Mouse (Mus musculus): ENCODE measurements around the gene Best1. TPM values are rescaled to one million over a fixed set of nuclear protein-coding genes. Genes with fewer than 3 reads are reported as not detected.
A peak's percentile ranks its signal among the peaks of the same experiment; 100 is the strongest.

Best1 gene
- polyA plus RNA-seq, 1 experiment from 2014 or later, result 0.24 TPM

- H3K9me3 ChIP-seq (ENCODE audit: control insufficient read depth, low read length), result no peaks in the 10 kb centered on the region
- no peak for ATAC-seq (ENCODE audit: insufficient number of reproducible peaks, insufficient read depth, low FRiP score, low read depth)
- 63% methylated on average over 13 of the region's 13 CpGs for whole genome bisulfite sequencing
- H3K27ac ChIP-seq (replicated peaks in 1 of 2; ENCODE audit: control insufficient read depth in 1 of 2, insufficient read depth in 1 of 2, low read depth in 2 of 2, low read length in 2 of 2), result peak overlapping the region in 1 of 2 experiments; percentile 88; a peak in 3 of 4 replicates
- H3K4me3 ChIP-seq (ENCODE audit: control insufficient read depth in 1 of 2, insufficient read depth in 1 of 2, low read depth in 1 of 2, low read length in 2 of 2), result no peak overlapping the region
- no peaks in the 10 kb centered on the region for H3K36me3 ChIP-seq (ENCODE audit: control insufficient read depth, insufficient read depth, low read length)
- peaks cover 31 to 51% of the 10 kb centered on the region in 2 experiments for H3K4me1 ChIP-seq (ENCODE audit: control insufficient read depth in 2 of 2, insufficient read depth in 2 of 2, low read length in 2 of 2)
- 0 out of 2 replicates have a peak overlapping the region, but pooled peaks have one; percentile 16 for H3K4me2 ChIP-seq (ENCODE audit: low read length)
- H3K27me3 ChIP-seq (ENCODE audit: control insufficient read depth, insufficient read depth, low read length), result no peaks in the 10 kb centered on the region
- peak overlapping the region; percentile 23; the same call in 1 of the 2 replicates for H3K9ac ChIP-seq (ENCODE audit: low read length)
Observed at GRCm38 (mm10) chr19:10014824-10015223, 13.4 kb upstream of the Best1 start.

GRCm38 (mm10) chr19:10013913-10014312, 12.5 kb upstream of the Best1 start:
- Histone ChIP-seq H3K27ac (replicated peaks in 1 of 2; ENCODE audit: control insufficient read depth in 1 of 2, insufficient read depth in 1 of 2, low read depth in 2 of 2, low read length in 2 of 2) (peak overlapping the region; percentile 88 to 90), H3K9ac (ENCODE audit: low read length) (no peak overlapping the region), H3K9me3 (ENCODE audit: control insufficient read depth, low read length) (no peaks in the 10 kb centered on the region), H3K27me3 (ENCODE audit: control insufficient read depth, insufficient read depth, low read length) (no peaks in the 10 kb centered on the region), H3K4me2 (ENCODE audit: low read length) (peak overlapping the region; percentile 20; the same call in 1 of the 2 replicates), H3K36me3 (ENCODE audit: control insufficient read depth, insufficient read depth, low read length) (no peaks in the 10 kb centered on the region), H3K4me3 (ENCODE audit: control insufficient read depth in 1 of 2, insufficient read depth in 1 of 2, low read depth in 1 of 2, low read length in 2 of 2) (no peak overlapping the region), H3K4me1 (ENCODE audit: control insufficient read depth in 2 of 2, insufficient read depth in 2 of 2, low read length in 2 of 2) (peaks cover 25 to 47% of the 10 kb centered on the region in 2 experiments)
- WGBS, result 13% methylated on average over 5 of the region's 5 CpGs
- ATAC-seq (ENCODE audit: insufficient number of reproducible peaks, insufficient read depth, low FRiP score, low read depth), result peak; percentile 69

GRCm38 (mm10) chr19:10013348-10013747, 11.9 kb upstream of the Best1 start:
- H3K27ac ChIP-seq (replicated peaks in 1 of 2; ENCODE audit: control insufficient read depth in 1 of 2, insufficient read depth in 1 of 2, low read depth in 2 of 2, low read length in 2 of 2), result peak overlapping the region; percentile 88 to 90
- 21% methylated on average over 3 of the region's 3 CpGs for WGBS
- no peak overlapping the region for H3K9ac ChIP-seq (ENCODE audit: low read length)
- no peaks in the 10 kb centered on the region for H3K36me3 ChIP-seq (ENCODE audit: control insufficient read depth, insufficient read depth, low read length)
- H3K4me1 ChIP-seq (ENCODE audit: control insufficient read depth in 2 of 2, insufficient read depth in 2 of 2, low read length in 2 of 2), result peaks cover 24 to 41% of the 10 kb centered on the region in 2 experiments
- no peaks in the 10 kb centered on the region for H3K9me3 ChIP-seq (ENCODE audit: control insufficient read depth, low read length)
- no peak for ATAC-seq (ENCODE audit: insufficient number of reproducible peaks, insufficient read depth, low FRiP score, low read depth)
- H3K4me2 ChIP-seq (ENCODE audit: low read length), result peak overlapping the region; percentile 20; the same call in 1 of the 2 replicates
- no peak overlapping the region for H3K4me3 ChIP-seq (ENCODE audit: control insufficient read depth in 1 of 2, insufficient read depth in 1 of 2, low read depth in 1 of 2, low read length in 2 of 2)
- H3K27me3 ChIP-seq (ENCODE audit: control insufficient read depth, insufficient read depth, low read length), result no peaks in the 10 kb centered on the region

GRCm38 (mm10) chr19:10012827-10013278, 11.4 kb upstream of the Best1 start:
- H3K4me3 ChIP-seq (ENCODE audit: control insufficient read depth in 1 of 2, insufficient read depth in 1 of 2, low read depth in 1 of 2, low read length in 2 of 2), result no peak overlapping the region
- WGBS, result 12% methylated on average over 6 of the region's 6 CpGs
- H3K4me1 ChIP-seq (ENCODE audit: control insufficient read depth in 2 of 2, insufficient read depth in 2 of 2, low read length in 2 of 2), result peaks cover 24 to 41% of the 10 kb centered on the region in 2 experiments
- no peaks in the 10 kb centered on the region for H3K36me3 ChIP-seq (ENCODE audit: control insufficient read depth, insufficient read depth, low read length)
- H3K9me3 ChIP-seq (ENCODE audit: control insufficient read depth, low read length), result no peaks in the 10 kb centered on the region
- no peaks in the 10 kb centered on the region for H3K27me3 ChIP-seq (ENCODE audit: control insufficient read depth, insufficient read depth, low read length)
- 0 out of 2 replicates have a peak, but pooled peaks have one; percentile 38 for ATAC-seq (ENCODE audit: insufficient number of reproducible peaks, insufficient read depth, low FRiP score, low read depth)
- no peak overlapping the region for H3K4me2 ChIP-seq (ENCODE audit: low read length)
- H3K9ac ChIP-seq (ENCODE audit: low read length), result peak overlapping the region; percentile 31; the same call in 1 of the 2 replicates
- peak overlapping the region; percentile 88 to 90 for H3K27ac ChIP-seq (replicated peaks in 1 of 2; ENCODE audit: control insufficient read depth in 1 of 2, insufficient read depth in 1 of 2, low read depth in 2 of 2, low read length in 2 of 2)

- H3K9ac ChIP-seq (ENCODE audit: low read length), result no peak overlapping the region
- no peak overlapping the region for H3K27ac ChIP-seq (replicated peaks in 1 of 2; ENCODE audit: control insufficient read depth in 1 of 2, insufficient read depth in 1 of 2, low read depth in 2 of 2, low read length in 2 of 2)
- no peak overlapping the region for H3K4me2 ChIP-seq (ENCODE audit: low read length)
- H3K4me1 ChIP-seq (ENCODE audit: control insufficient read depth in 2 of 2, insufficient read depth in 2 of 2, low read length in 2 of 2), result peaks cover 20 to 34% of the 10 kb centered on the region in 2 experiments
- H3K36me3 ChIP-seq (ENCODE audit: control insufficient read depth, insufficient read depth, low read length), result no peaks in the 10 kb centered on the region
- H3K4me3 ChIP-seq (ENCODE audit: control insufficient read depth in 1 of 2, insufficient read depth in 1 of 2, low read depth in 1 of 2, low read length in 2 of 2), result no peak overlapping the region
- H3K9me3 ChIP-seq (ENCODE audit: control insufficient read depth, low read length), result no peaks in the 10 kb centered on the region
- ATAC-seq (ENCODE audit: insufficient number of reproducible peaks, insufficient read depth, low FRiP score, low read depth), result no peak
- 67% methylated on average over 1 of the region's 1 CpGs for WGBS
- H3K27me3 ChIP-seq (ENCODE audit: control insufficient read depth, insufficient read depth, low read length), result no peaks in the 10 kb centered on the region
Observed at GRCm38 (mm10) chr19:10011408-10011807, 10.0 kb upstream of the Best1 start.

GRCm38 (mm10) chr19:10003696-10004095, 2.3 kb upstream of the Best1 start:
- Histone ChIP-seq H3K9ac (ENCODE audit: low read length) (no peak overlapping the region), H3K27ac (replicated peaks in 1 of 2; ENCODE audit: control insufficient read depth in 1 of 2, insufficient read depth in 1 of 2, low read depth in 2 of 2, low read length in 2 of 2) (no peak overlapping the region), H3K27me3 (ENCODE audit: control insufficient read depth, insufficient read depth, low read length) (no peaks in the 10 kb centered on the region), H3K36me3 (ENCODE audit: control insufficient read depth, insufficient read depth, low read length) (no peaks in the 10 kb centered on the region), H3K4me3 (ENCODE audit: control insufficient read depth in 1 of 2, insufficient read depth in 1 of 2, low read depth in 1 of 2, low read length in 2 of 2) (no peak overlapping the region), H3K4me1 (ENCODE audit: control insufficient read depth in 2 of 2, insufficient read depth in 2 of 2, low read length in 2 of 2) (no peaks in the 10 kb centered on the region), H3K9me3 (ENCODE audit: control insufficient read depth, low read length) (no peaks in the 10 kb centered on the region), H3K4me2 (ENCODE audit: low read length) (no peak overlapping the region)
- WGBS, result 83% methylated on average over 1 of the region's 1 CpGs
- no peak for ATAC-seq (ENCODE audit: insufficient number of reproducible peaks, insufficient read depth, low FRiP score, low read depth)

- no peaks in the 10 kb centered on the region for H3K36me3 ChIP-seq (ENCODE audit: control insufficient read depth, insufficient read depth, low read length)
- no peaks in the 10 kb centered on the region for H3K9me3 ChIP-seq (ENCODE audit: control insufficient read depth, low read length)
- no peaks in the 10 kb centered on the region for H3K27me3 ChIP-seq (ENCODE audit: control insufficient read depth, insufficient read depth, low read length)
- H3K27ac ChIP-seq (replicated peaks in 1 of 2; ENCODE audit: control insufficient read depth in 1 of 2, insufficient read depth in 1 of 2, low read depth in 2 of 2, low read length in 2 of 2), result no peak overlapping the region
- H3K4me3 ChIP-seq (ENCODE audit: control insufficient read depth in 1 of 2, insufficient read depth in 1 of 2, low read depth in 1 of 2, low read length in 2 of 2), result no peak overlapping the region
- no peak overlapping the region for H3K9ac ChIP-seq (ENCODE audit: low read length)
- no peaks in the 10 kb centered on the region; a peak in 1 of 4 replicates for H3K4me1 ChIP-seq (ENCODE audit: control insufficient read depth in 2 of 2, insufficient read depth in 2 of 2, low read length in 2 of 2)
- 21% methylated on average over 3 of the region's 3 CpGs for WGBS
- no peak for ATAC-seq (ENCODE audit: insufficient number of reproducible peaks, insufficient read depth, low FRiP score, low read depth)
- H3K4me2 ChIP-seq (ENCODE audit: low read length), result no peak overlapping the region
Observed at GRCm38 (mm10) chr19:10000330-10000729, 1.1 kb downstream of the Best1 start.

All from heart, embryonic 14.5 days (tissue).